Mouse (Mus musculus): ENCODE data around the gene Ttc1.

Ttc1 gene

DNA sequence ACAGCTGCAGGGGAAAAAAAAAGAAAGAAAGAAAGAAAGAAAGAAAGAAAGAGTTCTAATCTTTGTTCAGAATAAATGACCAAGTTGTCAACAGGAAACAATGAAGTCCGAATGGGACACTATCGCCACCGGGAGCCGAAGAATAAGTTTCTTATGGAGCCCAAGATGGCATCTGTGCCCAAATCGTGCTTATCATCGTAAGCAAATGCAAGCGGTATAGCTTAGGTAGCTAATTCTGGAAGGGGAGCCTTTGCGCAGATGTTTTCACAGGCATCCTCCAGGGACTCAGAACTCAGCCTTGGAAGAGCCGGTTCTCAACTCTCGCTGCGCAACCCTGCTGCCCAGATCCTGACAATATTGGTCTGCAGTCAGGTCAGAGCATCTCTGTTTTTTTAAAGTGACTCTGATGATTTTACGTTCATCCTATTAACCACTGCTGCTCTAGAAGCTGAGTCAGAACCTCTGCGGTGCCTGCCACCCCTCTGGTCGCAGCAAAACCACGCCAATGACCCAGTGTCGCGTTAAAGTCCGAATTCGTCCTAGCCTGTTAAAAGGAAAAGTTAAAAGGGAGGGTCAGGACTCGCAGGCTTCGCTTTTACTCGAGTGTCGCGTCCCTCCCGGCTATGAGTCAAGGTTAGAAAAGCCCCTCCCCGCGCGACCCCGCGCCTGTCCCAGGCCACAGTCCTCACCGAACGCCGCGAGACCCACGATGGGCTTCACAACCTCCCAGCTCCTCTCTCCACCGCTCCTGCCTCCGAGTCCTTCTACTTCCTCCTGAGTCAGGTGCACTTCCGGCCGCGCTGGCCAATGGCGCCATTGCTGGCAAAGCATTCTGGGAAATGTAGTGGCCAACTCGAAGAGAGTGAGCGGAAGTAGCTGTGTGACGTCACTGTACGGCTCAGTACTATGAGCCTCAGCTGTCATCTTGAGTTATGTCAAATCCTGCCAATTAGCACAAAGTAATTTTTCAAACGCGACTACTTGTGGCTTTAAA is at the start of gene Ttc1:
Gene Ttc1 (minus strand): TSS at position 776 of the 994 bp plus-strand sequence.
- peak; percentile 94 to 96 for DNase-seq (ENCODE audit: low spot score in 2 of 2)

DNA sequence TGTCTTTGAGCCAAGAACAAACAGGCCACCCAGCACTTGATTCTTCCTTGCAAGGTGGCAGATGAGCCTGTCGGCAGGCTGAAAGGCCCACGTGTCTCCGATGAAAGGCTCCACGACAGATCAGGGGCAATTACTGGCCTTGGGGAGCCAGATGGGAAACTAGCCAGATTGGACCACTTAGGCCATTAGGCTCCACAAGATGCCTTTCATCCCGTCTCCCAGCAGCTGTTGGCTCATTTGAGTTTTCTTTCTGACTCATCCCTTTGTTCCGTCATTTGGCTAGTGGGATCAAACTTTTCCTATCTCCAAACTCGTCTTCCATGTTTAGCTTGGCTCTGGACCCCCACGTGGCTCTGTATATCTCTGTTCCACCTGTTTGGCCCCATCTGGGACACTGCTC is 48.2 kb upstream of the Ttc1 start:
- no peak for DNase-seq (ENCODE audit: low spot score in 2 of 2)

DNA sequence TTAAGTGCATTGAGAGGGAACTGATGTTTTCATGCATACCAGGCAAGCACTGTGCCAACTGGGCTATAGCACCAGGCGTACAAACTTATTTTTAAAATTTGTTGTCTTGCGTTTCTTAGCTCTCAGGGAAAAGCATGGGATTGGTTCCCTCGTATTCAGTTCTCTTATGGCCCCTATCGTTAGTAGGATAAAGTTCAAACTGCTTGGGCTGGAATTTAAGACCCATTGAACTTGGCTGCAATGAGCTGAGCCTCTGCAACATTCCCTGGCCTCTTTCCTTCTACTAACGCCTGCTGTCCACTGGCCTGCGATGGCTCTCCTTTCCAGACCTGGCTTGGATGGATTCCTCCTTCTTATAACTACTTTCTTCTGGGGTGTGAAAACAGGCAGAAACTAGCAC is 42.6 kb upstream of the Ttc1 start:
- DNase-seq (ENCODE audit: low spot score in 2 of 2), result no peak

DNA sequence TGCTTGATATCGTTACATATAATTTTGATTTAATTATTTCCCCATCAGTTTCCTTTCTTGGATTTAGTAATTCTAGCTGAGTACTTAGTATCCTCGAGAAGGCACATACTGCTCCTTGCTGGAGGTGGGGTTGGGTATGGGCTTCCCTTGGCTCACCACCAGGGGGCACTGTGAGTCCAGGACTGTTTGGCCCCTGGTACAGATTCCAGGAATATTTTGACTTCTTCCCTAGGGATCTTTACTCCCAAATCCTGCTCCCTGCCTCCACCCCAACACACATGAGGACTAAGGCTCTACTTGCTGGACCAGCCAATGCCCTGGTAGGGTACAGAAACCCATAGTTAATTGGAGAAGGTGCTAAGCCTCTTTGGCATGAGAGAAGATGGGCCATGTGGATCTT is 36.0 kb upstream of the Ttc1 start:
- DNase-seq (ENCODE audit: low spot score in 2 of 2), result peak in 1 of 2 experiments; percentile 46

DNA sequence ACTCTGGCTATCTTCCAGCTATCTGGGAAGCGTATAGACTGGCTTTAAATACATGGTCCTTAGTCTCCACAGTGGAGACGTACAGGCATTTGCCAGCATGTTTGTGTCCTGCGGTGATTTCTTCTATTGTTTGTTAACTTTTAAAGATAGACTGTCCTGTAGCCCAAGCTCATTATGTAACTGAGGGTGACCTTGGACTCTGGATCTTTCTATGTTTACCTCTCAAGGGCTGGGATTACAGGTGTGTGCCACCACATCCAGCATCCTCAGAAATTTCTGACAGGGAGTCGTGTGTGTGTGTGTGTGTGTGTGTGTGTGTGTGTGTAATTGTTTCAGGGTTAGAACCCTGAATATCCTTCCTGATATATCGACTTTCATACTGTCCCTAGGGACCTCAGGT is 35.3 kb upstream of the Ttc1 start:
- no peak for DNase-seq (ENCODE audit: low spot score in 2 of 2)

DNA sequence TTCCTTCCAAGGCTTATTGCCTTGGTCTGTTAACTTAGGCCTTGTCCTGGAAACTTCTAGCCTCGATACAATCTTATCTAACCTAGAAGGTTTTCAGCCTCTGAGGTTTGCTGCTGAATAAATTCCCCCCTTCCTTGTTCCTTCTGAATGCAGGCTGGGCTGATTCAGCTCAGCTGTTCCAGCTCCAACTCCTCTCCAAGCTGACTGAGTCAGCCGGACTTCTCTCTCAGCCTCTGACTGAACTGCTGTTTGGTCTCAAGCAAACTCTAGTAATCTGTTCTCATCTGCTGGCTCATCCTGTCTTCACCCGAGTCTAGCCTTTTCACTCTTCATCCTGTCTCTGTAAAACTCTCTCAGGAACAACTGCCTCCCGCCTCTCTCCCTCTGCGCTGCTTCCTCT is 31.7 kb upstream of the Ttc1 start:
- DNase-seq (ENCODE audit: low spot score in 2 of 2), result no peak

DNA sequence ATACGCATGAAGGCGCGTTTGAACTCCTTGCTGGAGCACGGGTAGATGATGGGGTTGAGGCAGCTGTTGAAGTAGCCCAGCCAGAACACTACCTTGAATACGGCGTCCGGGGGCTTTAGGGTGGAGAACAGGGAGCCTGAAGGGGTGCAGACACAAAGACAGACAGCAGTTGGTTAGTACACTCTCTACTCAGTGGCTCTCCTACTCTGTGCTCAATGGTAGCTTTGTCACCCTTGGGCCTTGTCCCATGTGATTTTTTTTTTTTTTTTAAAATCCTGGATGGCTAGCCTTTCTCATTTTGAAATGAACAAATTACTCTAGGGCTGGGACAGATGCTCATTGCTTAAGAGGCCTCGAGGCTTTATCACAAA is 28.5 kb upstream of the Ttc1 start:
- DNase-seq (ENCODE audit: low spot score in 2 of 2), result no peak

DNA sequence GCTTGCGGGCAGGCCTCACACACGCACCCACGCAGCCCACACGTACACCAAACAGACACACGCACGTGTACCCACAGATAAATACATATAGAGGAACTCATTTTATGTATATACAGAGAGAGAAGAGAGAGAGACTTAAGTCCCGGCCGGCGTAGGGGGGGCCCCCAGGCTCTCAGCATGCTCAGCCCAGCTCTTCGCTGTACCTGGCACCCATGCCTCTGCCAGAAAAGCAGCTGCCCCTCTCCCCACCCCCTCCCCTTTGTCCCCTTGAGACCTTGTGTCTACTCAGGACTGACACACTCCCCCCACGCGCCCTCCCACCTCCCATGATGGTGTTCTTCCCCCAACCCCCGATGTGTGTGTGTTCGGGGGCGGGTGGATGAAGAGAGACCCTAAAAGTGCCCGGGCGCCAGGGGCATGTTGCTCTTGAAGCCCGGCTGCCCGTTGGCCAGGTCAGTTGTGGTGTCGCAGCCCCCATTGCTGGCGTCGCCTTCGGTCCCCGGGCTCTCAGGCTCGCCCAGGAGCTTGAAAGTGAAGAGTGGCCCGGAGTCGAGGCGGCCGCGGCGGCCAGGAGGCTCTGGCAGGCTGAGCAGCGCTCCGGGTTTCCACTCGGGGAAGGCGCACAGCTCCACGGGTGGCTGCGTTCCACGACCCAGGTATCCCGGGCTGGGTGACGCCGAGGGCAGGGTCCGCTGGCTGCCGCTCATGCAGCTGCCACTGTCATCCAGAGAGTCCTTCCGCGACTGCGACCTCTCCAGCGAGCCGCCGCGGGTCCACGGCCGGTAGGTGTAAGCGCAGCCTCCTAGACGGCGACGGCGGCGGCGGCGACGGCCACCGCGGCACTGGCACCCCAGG is 27.9 kb upstream of the Ttc1 start:
- no peak for DNase-seq (ENCODE audit: low spot score in 2 of 2)

DNA sequence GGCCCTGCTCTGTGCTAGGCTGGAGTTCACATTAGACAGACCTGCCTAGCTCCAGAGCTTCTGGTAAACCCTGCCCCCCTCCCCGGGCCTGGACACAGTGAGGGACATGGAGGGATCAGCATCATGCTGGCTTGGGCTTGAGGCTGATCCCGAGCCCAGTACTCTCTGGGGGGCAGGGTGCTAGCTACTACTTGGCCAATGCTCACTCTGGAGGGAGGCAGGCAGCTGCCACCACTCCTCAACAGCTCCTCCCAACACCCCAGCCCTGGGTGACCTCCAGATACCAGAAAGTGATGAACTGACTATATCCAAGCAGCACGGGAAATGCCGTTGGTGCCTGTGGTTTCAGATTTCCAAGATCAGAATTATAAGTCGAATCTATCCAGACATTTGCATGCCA is 25.9 kb upstream of the Ttc1 start:
- no peak for DNase-seq (ENCODE audit: low spot score in 2 of 2)

DNA sequence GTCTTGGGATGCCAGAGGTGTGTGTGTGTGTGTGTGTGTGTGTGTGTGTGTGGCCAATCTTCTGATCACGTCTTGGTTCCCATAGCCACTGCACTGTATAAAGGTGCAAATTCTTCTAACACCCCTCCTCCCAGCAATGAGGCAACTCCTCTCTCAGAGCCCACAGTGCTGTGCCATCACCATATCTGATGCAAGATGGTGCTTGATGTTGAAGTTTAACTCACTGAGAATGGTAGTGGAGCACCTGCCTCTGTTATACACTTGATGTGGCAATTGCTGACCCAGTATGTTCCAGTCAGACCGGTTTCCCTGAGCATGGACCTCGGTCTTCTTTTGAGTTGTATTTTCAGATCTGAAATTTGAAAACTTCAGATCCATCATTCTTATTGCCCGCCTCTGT is 22.3 kb upstream of the Ttc1 start:
- DNase-seq (ENCODE audit: low spot score in 2 of 2), result no peak

DNA sequence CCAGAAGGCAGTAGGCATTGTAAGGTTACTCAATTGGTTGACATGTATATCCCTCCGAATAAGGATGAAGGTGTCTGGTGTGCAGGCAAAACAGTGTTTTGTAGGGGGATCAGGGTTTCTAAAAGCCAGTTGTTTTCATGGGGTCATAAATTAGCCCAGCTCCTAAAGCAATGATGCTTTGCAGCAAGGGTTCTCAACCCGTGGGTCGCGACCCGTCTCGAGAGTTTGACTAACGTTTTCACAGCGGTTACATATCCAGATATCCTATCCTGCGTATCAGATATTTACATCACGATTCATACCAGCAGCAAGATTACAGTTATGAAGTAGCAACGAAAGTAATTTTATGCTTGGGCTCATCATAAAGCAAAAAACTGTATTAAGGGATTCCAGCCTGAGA is 19.9 kb upstream of the Ttc1 start:
- no peak for DNase-seq (ENCODE audit: low spot score in 2 of 2)

DNA sequence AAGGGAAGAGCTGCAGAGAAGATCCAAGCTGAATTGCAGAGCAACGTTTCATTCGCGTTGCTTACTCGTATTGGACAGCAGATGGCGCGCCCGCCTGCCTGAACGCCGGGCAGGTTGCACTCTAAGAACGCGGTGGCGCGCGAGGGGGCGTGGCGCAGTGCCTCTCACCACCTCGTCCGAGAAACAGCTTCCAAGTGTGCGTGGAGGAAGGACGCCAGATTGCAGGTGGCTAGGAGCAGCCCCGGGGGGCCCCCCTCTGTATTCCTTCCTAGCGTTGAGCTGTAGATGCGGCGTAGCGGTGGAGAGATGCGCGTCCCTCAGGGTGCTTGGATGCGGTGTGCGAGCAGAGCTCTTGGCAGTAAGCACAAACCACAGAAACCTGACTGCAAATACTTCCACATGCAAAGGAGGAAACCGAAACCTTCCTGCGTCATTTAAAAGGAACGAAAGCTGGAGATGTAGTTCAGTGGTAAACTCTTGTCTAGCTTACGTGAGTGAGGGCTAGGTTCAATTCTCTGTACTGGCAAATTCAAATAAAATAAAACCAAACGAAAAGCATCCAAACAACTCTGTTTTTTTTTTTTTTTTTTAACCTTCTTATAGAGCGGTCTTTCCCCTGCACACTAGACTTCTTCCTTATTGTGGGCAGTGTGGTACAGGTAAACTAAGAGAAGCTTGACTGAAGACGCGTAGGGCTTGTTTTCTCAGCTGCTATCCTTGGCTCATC is 19.3 kb upstream of the Ttc1 start:
- peak; percentile 38 to 76 for DNase-seq (ENCODE audit: low spot score in 2 of 2)

DNA sequence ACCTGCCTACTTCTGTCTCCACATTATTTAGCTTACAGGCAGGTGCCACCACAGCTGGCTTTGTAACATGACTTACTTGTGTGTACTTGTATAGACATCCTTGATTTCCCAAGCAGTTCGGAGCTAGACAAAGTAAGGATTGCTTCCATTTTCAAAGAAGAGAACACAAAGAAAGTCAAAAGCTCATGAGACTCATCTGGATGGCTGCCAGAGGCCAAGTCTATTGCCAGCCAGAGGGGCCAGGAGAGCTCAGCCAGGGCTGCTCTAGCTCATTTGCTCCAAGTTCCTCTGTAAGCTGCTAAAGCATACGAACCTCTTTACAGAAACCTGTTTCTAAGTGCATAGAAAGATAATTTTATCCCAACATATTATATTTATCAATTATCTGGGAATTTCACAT is 10.6 kb upstream of the Ttc1 start:
- DNase-seq (ENCODE audit: low spot score in 2 of 2), result no peak

DNA sequence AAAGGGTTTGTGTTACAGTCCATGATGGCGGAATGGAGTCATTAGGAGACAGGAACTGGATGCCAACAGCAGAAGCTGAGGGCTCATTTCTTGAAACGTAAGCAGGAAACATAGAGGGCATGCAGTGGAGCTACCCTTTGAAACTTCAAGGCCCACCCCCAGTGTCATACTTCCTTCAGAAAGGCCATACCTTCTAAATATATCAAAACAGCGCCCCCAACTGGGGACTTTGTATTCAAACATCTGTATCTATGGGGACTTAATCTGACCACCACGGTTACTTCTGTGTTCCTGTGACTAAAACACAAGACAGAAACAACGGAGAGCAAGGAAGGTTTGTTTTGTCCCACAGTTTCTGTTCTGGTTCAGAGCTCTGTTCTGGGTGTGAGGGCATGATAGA is 7.6 kb upstream of the Ttc1 start:
- DNase-seq (ENCODE audit: low spot score in 2 of 2), result no peak

DNA sequence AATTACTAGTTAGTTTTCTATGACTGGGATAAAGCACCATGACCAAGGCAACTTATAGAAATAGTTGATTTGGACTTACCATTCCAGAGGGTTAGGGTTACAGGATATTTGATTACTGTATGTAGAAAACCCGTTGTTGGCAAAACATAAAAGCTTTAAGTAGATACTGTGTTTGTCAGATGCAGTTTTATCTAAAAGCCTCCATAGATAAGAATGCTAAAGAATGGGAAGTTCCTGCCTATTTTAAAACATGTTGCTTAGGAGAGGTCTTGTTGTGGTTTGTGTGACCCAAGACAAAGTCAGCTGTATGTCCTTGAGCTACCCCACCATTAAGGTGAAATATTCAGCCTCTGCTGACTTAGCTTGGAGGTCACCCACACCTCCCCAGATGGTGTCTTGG is 6.8 kb upstream of the Ttc1 start:
- DNase-seq (ENCODE audit: low spot score in 2 of 2), result no peak

DNA sequence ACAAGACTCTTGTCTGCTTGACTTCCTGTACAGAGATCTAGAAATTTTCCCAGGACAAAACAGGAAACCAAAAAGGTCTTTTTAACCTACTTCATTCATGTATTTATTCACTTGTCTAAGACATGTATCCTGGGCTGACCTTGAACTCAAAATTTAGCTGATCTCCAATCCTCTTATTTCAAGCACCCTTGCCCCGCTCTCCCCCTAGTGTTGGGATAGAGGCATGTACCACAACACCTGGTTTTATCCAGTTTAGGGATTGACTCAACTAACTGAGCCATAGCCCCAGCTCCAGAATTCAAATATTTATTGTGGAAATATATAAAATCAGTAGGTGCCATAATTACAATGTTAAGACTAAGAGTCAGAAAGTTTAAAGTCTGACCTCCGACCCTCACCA is 3.7 kb upstream of the Ttc1 start:
- DNase-seq (ENCODE audit: low spot score in 2 of 2), result no peak

DNA sequence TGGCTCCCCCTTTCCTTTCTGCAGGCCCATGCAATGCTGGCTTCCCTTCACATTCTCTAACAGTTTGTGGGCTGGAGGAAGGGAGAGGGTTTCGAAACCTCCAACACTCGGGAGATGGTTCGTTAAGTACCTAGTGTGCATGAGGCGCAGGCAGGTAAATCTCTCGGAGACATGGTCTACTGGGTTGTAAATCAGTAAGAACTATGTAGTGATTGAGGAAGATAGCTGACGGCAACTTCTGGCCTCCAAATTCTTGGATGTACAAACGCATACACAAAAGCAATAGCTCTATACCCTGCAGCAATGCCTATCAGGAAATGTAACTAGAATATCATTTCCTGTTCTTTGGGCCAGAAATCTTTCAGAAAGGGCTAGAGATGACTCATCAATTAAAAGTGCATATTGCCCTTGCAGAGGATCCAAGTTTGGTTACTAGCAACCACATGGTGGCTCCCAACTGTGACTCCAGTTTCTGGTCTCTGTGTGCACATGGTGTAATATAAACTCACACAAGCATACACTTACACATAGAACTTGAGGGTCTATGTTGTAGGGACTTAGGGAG is 19.0 kb downstream of the Ttc1 start:
- no peak for DNase-seq (ENCODE audit: low spot score in 2 of 2)

DNA sequence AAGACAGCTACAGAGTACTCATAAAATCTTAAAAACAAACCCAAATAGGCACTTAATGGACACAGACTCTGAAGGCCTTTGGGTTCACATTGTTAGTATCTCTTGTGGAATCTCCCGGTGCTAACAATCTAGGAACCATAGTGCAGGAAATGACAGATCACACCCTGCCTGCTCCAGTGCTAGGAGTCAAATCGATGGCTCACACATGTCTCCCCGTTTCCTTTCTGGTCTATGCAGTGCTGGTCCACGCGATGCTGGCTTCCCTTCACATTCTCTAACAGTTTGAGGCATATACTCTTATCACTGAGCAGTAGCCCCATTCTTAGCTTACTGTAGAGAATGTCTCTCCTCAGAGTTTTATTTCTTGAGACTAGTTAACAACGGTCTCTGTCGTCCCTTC is 20.0 kb downstream of the Ttc1 start:
- no peak for DNase-seq (ENCODE audit: low spot score in 2 of 2)

DNA sequence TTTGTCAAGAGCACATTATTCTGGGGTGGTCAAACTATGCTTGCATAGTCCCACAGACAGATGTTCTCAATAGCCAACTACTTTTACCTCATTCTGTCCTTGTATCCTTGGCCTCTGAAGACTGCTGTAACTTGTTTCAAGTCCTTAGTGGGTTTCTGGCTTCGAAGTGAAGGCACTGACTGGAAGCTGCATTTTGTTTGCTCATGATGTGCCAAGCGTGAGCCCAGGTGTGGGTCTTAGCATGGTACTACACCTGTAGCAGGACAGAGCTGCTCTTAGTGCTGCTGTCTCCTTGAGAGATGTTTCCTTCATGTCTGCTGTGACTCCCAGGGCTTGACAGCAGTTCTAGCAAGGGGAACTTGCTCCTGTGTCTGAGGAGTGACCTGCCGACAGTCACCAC is 24.4 kb downstream of the Ttc1 start:
- DNase-seq (ENCODE audit: low spot score in 2 of 2), result no peak

DNA sequence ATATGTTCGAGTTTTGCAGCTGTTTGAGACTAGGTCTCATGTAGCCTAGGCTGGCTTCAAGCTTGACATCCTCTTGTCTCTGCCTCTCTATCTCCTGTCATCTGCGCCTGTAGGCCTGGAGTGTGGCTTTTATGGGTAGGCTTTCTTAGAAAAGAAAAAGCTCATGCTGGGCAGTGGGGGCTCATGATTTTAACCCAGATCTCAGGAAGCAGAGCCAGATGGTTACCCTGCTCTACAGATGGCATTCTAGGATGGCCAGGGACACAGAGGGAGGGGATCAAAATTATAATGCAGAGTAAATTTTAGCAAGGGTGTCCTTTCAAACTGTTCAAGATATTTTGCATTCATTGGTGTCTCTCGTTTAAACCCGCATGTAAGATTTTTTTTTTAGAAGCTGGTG is 35.6 kb downstream of the Ttc1 start:
- DNase-seq (ENCODE audit: low spot score in 2 of 2), result no peak

DNA sequence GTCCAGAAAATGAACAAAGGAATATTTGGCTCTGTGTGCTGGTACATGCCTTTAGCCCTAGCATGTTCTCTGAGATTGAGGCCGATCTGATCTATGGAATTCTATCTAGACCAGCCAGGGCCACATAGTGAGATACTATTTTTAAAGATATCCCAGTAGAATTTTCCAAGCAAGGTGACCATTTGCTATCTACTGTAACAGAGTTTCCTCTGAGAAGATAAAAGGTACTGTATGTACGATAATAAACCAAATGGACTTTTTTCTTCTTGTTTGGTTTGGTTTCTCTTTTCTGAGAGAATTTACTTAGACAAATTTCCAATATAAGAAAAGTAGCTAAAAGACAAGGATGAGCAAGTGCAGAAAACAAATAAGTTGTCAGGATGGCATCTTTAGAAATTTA is 39.4 kb downstream of the Ttc1 start:
- no peak for DNase-seq (ENCODE audit: low spot score in 2 of 2)

DNA sequence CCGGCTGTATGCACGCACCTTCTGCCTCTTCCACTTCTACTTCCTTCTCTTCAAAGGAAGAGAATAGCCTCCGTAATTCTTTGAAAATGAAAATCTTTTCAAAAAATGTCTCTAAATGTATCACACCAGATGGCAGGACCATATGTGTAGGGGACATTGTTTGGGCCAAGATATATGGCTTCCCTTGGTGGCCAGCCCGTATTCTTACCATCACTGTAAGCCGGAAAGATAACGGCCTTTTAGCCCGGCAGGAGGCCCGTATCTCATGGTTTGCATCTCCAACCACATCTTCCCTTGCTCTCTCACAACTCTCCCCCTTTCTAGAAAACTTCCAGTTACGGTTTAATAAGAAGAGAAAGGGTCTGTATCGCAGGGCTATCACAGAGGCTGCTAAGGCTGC is 42.1 kb downstream of the Ttc1 start:
- no peak for DNase-seq (ENCODE audit: low spot score in 2 of 2)
